Mouse (Mus musculus): Measurements from ENCODE around the gene Elavl3. TPM values are rescaled to one million over a fixed set of nuclear protein-coding genes. Genes with fewer than 3 reads are reported as not detected.

Elavl3 gene
- polyA plus RNA-seq, 1 experiment from 2014 or later = 6.2 TPM

DNA sequence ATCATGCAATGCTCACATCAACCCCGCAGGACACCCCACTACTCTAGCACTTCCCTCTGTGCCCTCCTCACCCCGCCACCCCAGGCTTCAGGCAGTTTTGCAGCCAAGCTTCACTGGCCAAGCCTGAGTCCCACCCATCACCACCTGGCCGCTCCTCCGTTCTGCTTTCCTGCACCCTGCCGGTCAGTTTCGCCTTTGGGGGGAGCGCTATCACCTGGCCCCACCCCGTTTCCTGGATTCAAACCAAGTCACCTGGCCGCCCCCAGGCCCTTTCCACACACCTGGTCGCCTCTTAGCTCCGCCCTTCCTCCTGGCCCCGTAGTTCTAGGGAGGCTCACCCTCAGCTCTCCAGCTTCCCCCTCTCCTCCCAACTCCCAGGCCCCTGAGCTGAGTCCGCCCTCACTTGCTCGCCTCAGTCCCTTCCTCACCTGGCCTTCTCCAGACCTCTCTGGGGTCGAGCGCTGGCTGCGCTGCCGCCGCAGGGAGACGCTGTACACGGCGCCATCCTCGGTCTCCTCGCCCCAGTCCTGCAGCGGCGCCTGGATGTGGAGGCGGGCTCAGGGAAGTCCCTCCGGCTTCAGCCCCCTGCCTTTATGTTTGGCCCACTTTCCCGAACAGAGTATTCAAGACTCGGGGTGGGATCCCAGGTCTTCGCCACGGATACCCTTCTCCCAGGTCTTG, 63.3 kb downstream of the Elavl3 start:
- Histone ChIP-seq H3K27ac (ENCODE audit: low read depth) (no peak overlapping the region), H3K36me3 (ENCODE audit: control insufficient read depth, insufficient read depth, low read length) (no peaks in the 10 kb centered on the region), H3K9ac (ENCODE audit: low read length) (peak overlapping the region; percentile 29), H3K27me3 (replicated peaks; ENCODE audit: control insufficient read depth, insufficient read depth, low read length) (peaks cover 75% of the 10 kb centered on the region), H3K9me3 (ENCODE audit: control insufficient read depth, low read length) (no peaks in the 10 kb centered on the region), H3K4me3 (ENCODE audit: low read depth, low read length) (peak overlapping the region; percentile 44), H3K4me2 (ENCODE audit: low read length) (peak overlapping the region; percentile 61), H3K4me1 (replicated peaks; ENCODE audit: control insufficient read depth, insufficient read depth, low read length) (peaks cover 12% of the 10 kb centered on the region; the same call in 1 of the 2 replicates)
- DNase-seq (ENCODE audit: low spot score) (peak; percentile 64), ATAC-seq (replicated peaks; ENCODE audit: low FRiP score, low TSS enrichment, low read depth) (peak; percentile 34; the same call in 1 of the 2 replicates)
- 1% methylated on average over 32 of the region's 32 CpGs for WGBS

DNA sequence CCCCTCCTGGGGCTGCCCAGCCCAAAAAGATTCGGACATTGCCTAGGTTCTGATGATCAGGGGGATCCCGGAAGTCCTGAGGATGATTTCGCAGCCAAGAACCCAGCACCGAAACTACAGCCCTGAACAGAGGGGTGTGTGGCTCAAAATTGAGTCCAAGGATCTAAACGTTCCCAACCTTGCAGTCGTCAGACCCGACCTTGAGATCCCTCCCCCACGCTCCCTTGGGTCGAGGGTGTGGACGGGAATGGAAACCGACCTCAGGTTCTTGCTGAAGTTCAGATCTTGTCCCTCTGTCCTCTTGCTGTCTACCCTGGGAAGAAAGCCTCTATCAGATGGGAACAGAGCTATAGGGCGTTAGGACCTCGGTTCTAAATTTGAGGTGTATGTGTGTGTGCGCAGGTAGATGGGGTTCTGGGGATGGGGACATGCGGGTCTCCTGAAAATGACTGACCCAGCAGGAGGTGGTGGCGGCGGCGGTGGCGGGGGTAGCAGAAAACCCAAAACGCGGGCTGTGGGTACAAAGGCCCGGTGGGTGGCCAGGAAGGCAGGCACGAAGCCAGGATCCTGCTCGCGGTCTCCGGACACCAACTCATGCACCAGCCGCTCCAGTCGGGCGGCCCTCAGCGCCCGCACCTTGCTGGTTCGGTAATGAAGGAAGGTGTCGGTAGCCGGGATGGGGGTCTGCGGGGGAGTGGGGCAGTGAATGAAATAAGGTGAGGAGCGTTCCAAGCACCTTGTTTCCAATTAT, 64.1 kb downstream of the Elavl3 start:
- H3K27ac ChIP-seq (ENCODE audit: low read depth) = no peak overlapping the region
- no peaks in the 10 kb centered on the region for H3K9me3 ChIP-seq (ENCODE audit: control insufficient read depth, low read length)
- H3K4me1 ChIP-seq (replicated peaks; ENCODE audit: control insufficient read depth, insufficient read depth, low read length) = peaks cover 12% of the 10 kb centered on the region; the same call in 1 of the 2 replicates
- no peak for DNase-seq (ENCODE audit: low spot score)
- no peak overlapping the region for H3K9ac ChIP-seq (ENCODE audit: low read length)
- no peak overlapping the region; the same call in 1 of the 2 replicates for H3K4me3 ChIP-seq (ENCODE audit: low read depth, low read length)
- WGBS = 10% methylated on average over 36 of the region's 36 CpGs
- no peaks in the 10 kb centered on the region for H3K36me3 ChIP-seq (ENCODE audit: control insufficient read depth, insufficient read depth, low read length)
- H3K4me2 ChIP-seq (ENCODE audit: low read length) = 0 out of 2 replicates have a peak overlapping the region, but pooled peaks have one; percentile 61
- peaks cover 74% of the 10 kb centered on the region for H3K27me3 ChIP-seq (replicated peaks; ENCODE audit: control insufficient read depth, insufficient read depth, low read length)
- no peak for ATAC-seq (replicated peaks; ENCODE audit: low FRiP score, low TSS enrichment, low read depth)

DNA sequence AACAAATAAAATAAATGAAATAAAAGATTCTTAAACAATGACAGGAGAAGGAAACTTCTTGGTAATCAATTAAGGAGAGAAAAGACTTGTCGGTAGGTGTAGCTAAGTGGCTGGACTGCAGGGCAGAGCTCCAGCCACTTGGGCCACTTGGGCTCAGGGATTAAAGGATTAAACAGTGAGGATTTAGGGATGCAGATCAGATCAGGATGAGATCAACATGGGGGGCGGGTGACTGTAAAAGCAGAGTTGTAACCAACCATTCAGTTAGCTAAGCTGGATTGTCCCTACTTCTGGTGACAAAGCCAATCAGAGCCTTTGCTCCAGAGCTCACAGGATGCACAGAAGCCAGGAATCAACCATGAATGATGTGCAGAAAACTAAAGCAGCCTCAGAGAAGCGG, 67.9 kb downstream of the Elavl3 start:
- H3K4me1 ChIP-seq (replicated peaks; ENCODE audit: control insufficient read depth, insufficient read depth, low read length) = 0 out of 2 replicates have a peak, but pooled peaks cover 4% of the 10 kb centered on the region
- 44% methylated on average over 3 of the region's 3 CpGs for WGBS
- no peak overlapping the region for H3K27ac ChIP-seq (ENCODE audit: low read depth)

DNA sequence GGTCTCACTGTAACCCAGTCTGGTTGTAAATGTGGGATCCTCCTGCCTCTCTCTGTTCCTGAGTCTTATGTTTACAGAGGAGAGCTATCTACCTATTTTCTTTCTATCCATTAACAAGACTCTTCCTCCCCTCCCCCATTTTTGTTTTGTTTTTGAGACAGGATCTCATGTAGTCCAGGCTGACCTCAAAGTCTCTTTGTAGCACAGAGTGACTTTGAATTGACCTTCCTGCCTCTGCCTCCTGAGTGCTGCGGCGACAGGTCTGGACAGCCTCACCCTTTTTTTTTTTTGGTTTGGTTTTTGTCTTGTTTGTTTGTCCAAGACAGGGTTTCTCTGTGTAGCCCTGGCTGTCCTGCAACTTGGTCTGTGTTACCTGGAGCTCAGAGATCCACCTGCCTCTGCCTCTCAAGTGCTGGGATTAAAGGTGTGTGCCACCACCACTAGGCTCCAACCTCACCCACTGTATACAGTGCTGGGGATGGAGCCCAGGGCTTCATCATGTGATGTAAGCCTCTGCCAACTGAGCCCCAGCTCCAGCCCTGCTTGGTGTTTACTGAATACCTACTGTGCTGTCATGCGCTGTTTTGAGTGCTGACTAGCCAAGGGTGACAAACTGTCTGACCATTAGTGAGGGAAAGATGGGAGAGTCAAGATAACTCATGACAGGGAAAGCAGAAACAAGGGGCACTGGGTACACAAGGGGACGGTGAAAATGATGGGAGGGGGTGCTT, 73.3 kb downstream of the Elavl3 start:
- WGBS = 86% methylated on average over 4 of the region's 4 CpGs
- H3K9ac ChIP-seq (ENCODE audit: low read length) = no peak overlapping the region
- ATAC-seq (replicated peaks; ENCODE audit: low FRiP score, low TSS enrichment, low read depth) = no peak

More for the DNA sequence above, 67.9 kb downstream of the Elavl3 start:
- no peak for DNase-seq (ENCODE audit: low spot score)
- H3K9me3 ChIP-seq (ENCODE audit: control insufficient read depth, low read length) = no peaks in the 10 kb centered on the region
- no peak overlapping the region for H3K4me2 ChIP-seq (ENCODE audit: low read length)
- no peak overlapping the region for H3K9ac ChIP-seq (ENCODE audit: low read length)
- no peaks in the 10 kb centered on the region for H3K36me3 ChIP-seq (ENCODE audit: control insufficient read depth, insufficient read depth, low read length)
- no peak for ATAC-seq (replicated peaks; ENCODE audit: low FRiP score, low TSS enrichment, low read depth)
- H3K27me3 ChIP-seq (replicated peaks; ENCODE audit: control insufficient read depth, insufficient read depth, low read length) = peaks cover 35% of the 10 kb centered on the region
- no peak overlapping the region for H3K4me3 ChIP-seq (ENCODE audit: low read depth, low read length)

DNA sequence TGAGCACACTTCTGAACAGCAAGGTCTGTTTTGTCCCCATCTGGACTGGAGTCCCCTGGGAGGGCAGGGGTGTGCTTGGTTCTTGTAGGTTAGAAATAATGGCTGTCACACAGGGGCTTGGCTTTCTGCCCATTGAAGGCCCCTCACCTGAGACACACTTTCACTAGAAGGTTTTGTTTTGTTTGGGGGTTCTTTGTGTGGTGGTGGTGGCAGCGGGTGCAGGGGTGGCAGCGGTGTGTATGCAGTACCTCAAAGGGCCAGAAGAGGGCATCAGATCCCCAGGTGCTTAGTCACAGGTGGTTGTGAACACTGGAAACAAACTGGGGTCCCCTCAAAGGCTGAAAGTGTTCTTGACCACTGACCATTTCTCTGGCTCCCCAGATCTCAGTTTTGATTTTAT, 73.9 kb downstream of the Elavl3 start:
- no peak overlapping the region for H3K9ac ChIP-seq (ENCODE audit: low read length)
- no peaks in the 10 kb centered on the region for H3K27me3 ChIP-seq (replicated peaks; ENCODE audit: control insufficient read depth, insufficient read depth, low read length)
- no peaks in the 10 kb centered on the region for H3K36me3 ChIP-seq (ENCODE audit: control insufficient read depth, insufficient read depth, low read length)
- 18% methylated on average over 2 of the region's 2 CpGs for WGBS
- no peak overlapping the region for H3K27ac ChIP-seq (ENCODE audit: low read depth)
- H3K4me1 ChIP-seq (replicated peaks; ENCODE audit: control insufficient read depth, insufficient read depth, low read length) = no peaks in the 10 kb centered on the region
- H3K9me3 ChIP-seq (ENCODE audit: control insufficient read depth, low read length) = no peaks in the 10 kb centered on the region
- no peak overlapping the region for H3K4me3 ChIP-seq (ENCODE audit: low read depth, low read length)
- peak; percentile 72 for DNase-seq (ENCODE audit: low spot score)
- no peak for ATAC-seq (replicated peaks; ENCODE audit: low FRiP score, low TSS enrichment, low read depth)
- H3K4me2 ChIP-seq (ENCODE audit: low read length) = no peak overlapping the region

More for the DNA sequence above, 73.3 kb downstream of the Elavl3 start:
- H3K4me3 ChIP-seq (ENCODE audit: low read depth, low read length) = no peak overlapping the region
- H3K4me1 ChIP-seq (replicated peaks; ENCODE audit: control insufficient read depth, insufficient read depth, low read length) = no peaks in the 10 kb centered on the region
- DNase-seq (ENCODE audit: low spot score) = no peak
- H3K27me3 ChIP-seq (replicated peaks; ENCODE audit: control insufficient read depth, insufficient read depth, low read length) = no peaks in the 10 kb centered on the region
- H3K4me2 ChIP-seq (ENCODE audit: low read length) = no peak overlapping the region
- no peak overlapping the region for H3K27ac ChIP-seq (ENCODE audit: low read depth)
- H3K36me3 ChIP-seq (ENCODE audit: control insufficient read depth, insufficient read depth, low read length) = no peaks in the 10 kb centered on the region
- no peaks in the 10 kb centered on the region for H3K9me3 ChIP-seq (ENCODE audit: control insufficient read depth, low read length)

DNA sequence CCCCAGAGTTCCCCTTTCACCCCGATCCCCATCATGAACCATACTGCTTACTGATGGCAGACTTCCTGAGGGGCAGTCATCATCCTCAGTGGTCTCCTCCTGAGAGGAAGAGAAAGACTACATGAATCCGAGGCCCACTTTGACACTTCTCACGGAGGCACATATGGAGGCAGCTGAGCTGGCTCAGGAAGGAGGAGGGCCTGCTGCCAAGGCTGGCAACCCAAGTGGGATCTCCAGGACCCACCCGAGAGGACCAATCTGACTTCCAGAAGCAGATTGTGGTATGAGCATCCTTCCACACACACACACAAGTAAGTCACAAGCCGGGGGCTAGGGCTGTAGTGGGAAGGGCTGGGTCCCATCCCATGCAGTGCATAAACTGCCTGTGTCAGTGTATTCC, 74.5 kb downstream of the Elavl3 start:
- Histone ChIP-seq H3K9me3 (ENCODE audit: control insufficient read depth, low read length) (no peaks in the 10 kb centered on the region), H3K9ac (ENCODE audit: low read length) (no peak overlapping the region), H3K36me3 (ENCODE audit: control insufficient read depth, insufficient read depth, low read length) (no peaks in the 10 kb centered on the region), H3K27me3 (replicated peaks; ENCODE audit: control insufficient read depth, insufficient read depth, low read length) (no peaks in the 10 kb centered on the region), H3K4me1 (replicated peaks; ENCODE audit: control insufficient read depth, insufficient read depth, low read length) (no peaks in the 10 kb centered on the region), H3K27ac (ENCODE audit: low read depth) (no peak overlapping the region), H3K4me3 (ENCODE audit: low read depth, low read length) (no peak overlapping the region), H3K4me2 (ENCODE audit: low read length) (no peak overlapping the region)
- ATAC-seq (replicated peaks; ENCODE audit: low FRiP score, low TSS enrichment, low read depth) (no peak), DNase-seq (ENCODE audit: low spot score) (no peak)
- WGBS = 90% methylated on average over 5 of the region's 5 CpGs

DNA sequence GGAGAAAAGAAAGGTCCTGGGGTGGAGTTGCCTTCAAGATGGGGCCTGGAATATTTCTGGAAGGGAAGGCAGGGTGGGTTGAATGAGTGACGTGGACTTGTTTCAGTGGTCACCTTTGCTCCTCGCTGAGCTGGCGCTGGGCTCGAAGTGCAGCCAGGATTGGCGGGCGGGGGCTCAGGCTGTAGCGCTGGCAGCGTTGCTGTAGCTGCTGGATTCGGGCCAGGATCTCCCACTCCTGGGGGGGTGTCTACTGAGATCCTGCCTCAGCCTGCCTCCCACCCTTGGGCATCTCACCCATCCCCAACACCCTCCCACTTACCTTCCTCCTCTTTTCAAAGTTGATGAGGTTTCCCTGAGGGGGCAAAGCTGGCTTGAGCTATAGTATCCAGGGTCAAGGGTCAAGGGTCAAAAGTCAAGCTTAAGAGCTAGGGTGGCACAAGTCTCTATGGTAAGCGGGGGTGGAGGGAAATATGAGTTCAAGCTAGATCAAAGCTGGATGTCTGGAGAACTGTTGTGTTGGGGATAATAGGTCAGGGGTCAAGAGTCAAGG, 75.1 kb downstream of the Elavl3 start:
- Histone ChIP-seq H3K4me3 (ENCODE audit: low read depth, low read length) (no peak overlapping the region), H3K9me3 (ENCODE audit: control insufficient read depth, low read length) (no peaks in the 10 kb centered on the region), H3K36me3 (ENCODE audit: control insufficient read depth, insufficient read depth, low read length) (no peaks in the 10 kb centered on the region), H3K27me3 (replicated peaks; ENCODE audit: control insufficient read depth, insufficient read depth, low read length) (no peaks in the 10 kb centered on the region), H3K4me1 (replicated peaks; ENCODE audit: control insufficient read depth, insufficient read depth, low read length) (no peaks in the 10 kb centered on the region), H3K27ac (ENCODE audit: low read depth) (no peak overlapping the region), H3K9ac (ENCODE audit: low read length) (no peak overlapping the region), H3K4me2 (ENCODE audit: low read length) (no peak overlapping the region)
- ATAC-seq (replicated peaks; ENCODE audit: low FRiP score, low TSS enrichment, low read depth) (no peak), DNase-seq (ENCODE audit: low spot score) (no peak)
- WGBS = 87% methylated on average over 10 of the region's 10 CpGs

DNA sequence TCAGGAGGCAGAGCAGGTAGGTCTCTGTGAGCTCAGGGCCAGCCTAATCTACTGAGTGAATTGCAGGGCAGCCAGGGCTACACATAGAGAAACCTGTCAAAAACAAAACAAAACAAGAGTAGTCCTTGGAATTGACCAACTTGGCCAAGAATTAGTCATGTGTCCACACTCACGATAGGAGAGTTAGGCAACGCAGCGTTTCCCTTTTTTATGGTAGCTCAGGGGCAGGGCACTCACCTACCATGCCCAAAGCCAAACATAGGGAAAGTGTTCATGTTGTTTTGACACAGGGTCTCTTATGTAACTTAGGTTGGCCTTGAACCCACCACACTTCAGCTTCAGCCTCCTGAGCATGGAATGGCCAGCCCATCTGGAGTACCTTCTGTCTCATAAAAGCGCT, 82.5 kb downstream of the Elavl3 start:
- Histone ChIP-seq H3K4me1 (replicated peaks; ENCODE audit: control insufficient read depth, insufficient read depth, low read length) (no peaks in the 10 kb centered on the region), H3K36me3 (ENCODE audit: control insufficient read depth, insufficient read depth, low read length) (no peaks in the 10 kb centered on the region), H3K4me2 (ENCODE audit: low read length) (no peak overlapping the region), H3K4me3 (ENCODE audit: low read depth, low read length) (no peak overlapping the region), H3K27me3 (replicated peaks; ENCODE audit: control insufficient read depth, insufficient read depth, low read length) (no peaks in the 10 kb centered on the region), H3K9me3 (ENCODE audit: control insufficient read depth, low read length) (no peaks in the 10 kb centered on the region), H3K9ac (ENCODE audit: low read length) (no peak overlapping the region), H3K27ac (ENCODE audit: low read depth) (no peak overlapping the region)
- WGBS = 88% methylated on average over 4 of the region's 4 CpGs
- ATAC-seq (replicated peaks; ENCODE audit: low FRiP score, low TSS enrichment, low read depth) = no peak
- DNase-seq (ENCODE audit: low spot score) = no peak
